Mouse (Mus musculus) stomach, postnatal 0 days (tissue): ENCODE data around the gene Stk16. TPM values are rescaled to one million over a fixed set of nuclear protein-coding genes. Genes with fewer than 3 reads are reported as not detected.

Experiments
- ATAC-seq: fragments of 200-750 bp; cut with Nextera tagmentation; 2 replicates; pipeline ENCODE4 v1.8.0; 2017; ENCODE audit not compliant: low FRiP score, low TSS enrichment
- DNase-seq: peaks from one replicate; pipeline ENCODE4 v3.0.0-alpha.2; 2016; ENCODE audit warnings: low spot score
- H3K27ac ChIP-seq: fragments of 300-500 bp; sonication (generic); replicated peaks from 2 replicates; pipeline ENCODE4 v1.5.1; 2014; ENCODE audit warnings: mild to moderate bottlenecking, control low read depth
- H3K27me3 ChIP-seq: fragments of 300-500 bp; sonication (generic); 2 replicates; pipeline ENCODE4 v1.6.1; 2014; ENCODE audit warnings: low read length; ENCODE audit not compliant: control insufficient read depth, insufficient read depth
- H3K36me3 ChIP-seq: fragments of 300-500 bp; sonication (generic); 2 replicates; pipeline ENCODE4 v1.6.1; 2014; ENCODE audit warnings: low read length, mixed read lengths; ENCODE audit not compliant: control insufficient read depth, insufficient read depth
- H3K4me1 ChIP-seq: fragments of 300-500 bp; sonication (generic); replicated peaks from 2 replicates; pipeline ENCODE4 v1.6.1; 2014; ENCODE audit warnings: antibody characterized with exemption; ENCODE audit not compliant: control insufficient read depth, insufficient read depth
- H3K4me2 ChIP-seq: fragments of 300-500 bp; sonication (generic); replicated peaks from 2 replicates; pipeline ENCODE4 v1.6.1; 2014; ENCODE audit warnings: low read depth, mild to moderate bottlenecking, control low read depth, moderate library complexity
- H3K4me3 ChIP-seq: fragments of 300-500 bp; sonication (generic); 2 replicates; pipeline ENCODE4 v1.5.1; 2014; ENCODE audit warnings: low read depth, low read length, control low read depth
- H3K9ac ChIP-seq: fragments of 300-500 bp; sonication (generic); 2 replicates; pipeline ENCODE4 v1.6.1; 2014; ENCODE audit warnings: mild to moderate bottlenecking, low read length, control low read depth, mixed read lengths
- H3K9me3 ChIP-seq: fragments of 300-500 bp; sonication (generic); 2 replicates; pipeline ENCODE4 v1.6.1; 2016; ENCODE audit warnings: low read length; ENCODE audit not compliant: control insufficient read depth
- CTCF ChIP-seq: IDR thresholded peaks from 2 replicates; pipeline ENCODE4 v1.5.1; 2016; ENCODE audit warnings: antibody characterized with exemption, low read depth, mild to moderate bottlenecking, moderate library complexity
- EP300 ChIP-seq: optimal IDR thresholded peaks from 2 replicates; pipeline ENCODE3; 2016; ENCODE audit warnings: antibody characterized with exemption
- whole genome bisulfite sequencing: fragments of 180-500 bp; shearing (Covaris S2); extraction: QIAGEN DNeasy Blood & Tissue Kit; methylation state at CpG from one replicate; pipeline ENCODE4 v1.1.7; 2014; 5-methylcytosine and 5-hydroxymethylcytosine counted together
- microRNA-seq: library from miRNA; unstranded; fragments of <30 nt; microRNA quantifications from one replicate; pipeline ENCODE4, GENCODE M21; 2016
- polyA plus RNA-seq: library from polyadenylated mRNA; unstranded; fragments of >200 nt; fragmentation: Nextera tagmentation; extraction: Ambion mirVana; gene quantifications from 2 replicates; pipeline ENCODE4 v1.2.1, GENCODE M21; 2015

Gene Stk16
- polyA plus RNA-seq, 1 experiment from 2014 or later = 57.9 TPM

DNA sequence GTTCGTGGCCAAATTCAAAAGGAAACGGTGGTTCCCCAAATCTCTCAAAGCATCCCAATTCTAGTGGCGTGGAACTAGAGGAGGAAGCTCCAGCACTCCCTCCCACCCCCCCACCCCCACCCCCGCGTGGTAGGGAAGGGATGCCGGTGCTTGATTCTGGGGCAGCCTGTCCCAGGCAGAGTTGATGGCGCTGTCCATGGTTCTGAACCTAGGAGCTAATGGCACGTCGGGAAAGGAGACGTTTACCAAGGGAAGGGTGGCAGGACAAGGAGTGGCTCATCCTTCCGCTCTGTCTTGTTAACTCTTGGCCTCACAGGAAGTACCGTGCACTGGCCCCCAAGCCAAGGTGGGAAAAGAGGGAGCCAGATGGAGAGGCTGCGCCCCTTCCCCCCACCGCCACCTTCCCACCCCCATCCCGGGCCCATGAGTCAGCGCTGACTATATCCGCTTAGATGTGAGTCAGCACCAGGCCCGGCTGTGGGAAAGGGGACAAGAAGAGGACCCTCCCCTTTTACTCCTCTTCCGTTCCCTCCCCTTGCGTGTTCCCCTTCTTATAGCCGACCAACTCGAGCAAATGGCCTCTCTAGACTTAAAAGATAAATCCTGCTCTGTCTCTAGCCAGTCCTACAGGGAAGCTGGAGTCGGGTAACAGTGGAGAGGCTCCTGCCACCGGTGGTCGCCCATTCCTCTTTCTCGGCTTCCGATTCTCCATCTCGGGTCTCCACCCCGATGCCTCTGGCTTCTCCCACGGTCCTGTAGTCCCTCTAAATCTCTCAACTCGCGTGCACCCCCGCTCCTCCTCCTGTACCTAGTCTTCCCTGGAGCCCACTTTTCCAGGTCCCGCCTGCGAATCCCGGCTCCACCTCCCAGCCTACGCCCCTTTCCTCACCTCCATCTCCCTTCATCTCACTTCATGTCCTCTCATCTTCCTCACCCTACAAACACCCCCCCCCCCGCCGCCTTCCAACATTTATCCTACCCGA, 52.6 kb downstream of the Stk16 start:
- Histone ChIP-seq H3K9me3 (no peaks in the 10 kb centered on the region), H3K4me3 (no peak overlapping the region), H3K9ac (no peak overlapping the region), H3K4me1 (no peaks in the 10 kb centered on the region), H3K27me3 (peaks cover 17% of the 10 kb centered on the region; the same call in 1 of the 2 replicates), H3K4me2 (no peak overlapping the region), H3K36me3 (no peaks in the 10 kb centered on the region), H3K27ac (no peak overlapping the region)
- 3% methylated on average over 33 of the region's 40 CpGs for whole genome bisulfite sequencing
- DNase-seq (peak; percentile 79), ATAC-seq (peak; percentile 73)
- no peak for TF ChIP-seq CTCF
- TF ChIP-seq EP300 = no peak

DNA sequence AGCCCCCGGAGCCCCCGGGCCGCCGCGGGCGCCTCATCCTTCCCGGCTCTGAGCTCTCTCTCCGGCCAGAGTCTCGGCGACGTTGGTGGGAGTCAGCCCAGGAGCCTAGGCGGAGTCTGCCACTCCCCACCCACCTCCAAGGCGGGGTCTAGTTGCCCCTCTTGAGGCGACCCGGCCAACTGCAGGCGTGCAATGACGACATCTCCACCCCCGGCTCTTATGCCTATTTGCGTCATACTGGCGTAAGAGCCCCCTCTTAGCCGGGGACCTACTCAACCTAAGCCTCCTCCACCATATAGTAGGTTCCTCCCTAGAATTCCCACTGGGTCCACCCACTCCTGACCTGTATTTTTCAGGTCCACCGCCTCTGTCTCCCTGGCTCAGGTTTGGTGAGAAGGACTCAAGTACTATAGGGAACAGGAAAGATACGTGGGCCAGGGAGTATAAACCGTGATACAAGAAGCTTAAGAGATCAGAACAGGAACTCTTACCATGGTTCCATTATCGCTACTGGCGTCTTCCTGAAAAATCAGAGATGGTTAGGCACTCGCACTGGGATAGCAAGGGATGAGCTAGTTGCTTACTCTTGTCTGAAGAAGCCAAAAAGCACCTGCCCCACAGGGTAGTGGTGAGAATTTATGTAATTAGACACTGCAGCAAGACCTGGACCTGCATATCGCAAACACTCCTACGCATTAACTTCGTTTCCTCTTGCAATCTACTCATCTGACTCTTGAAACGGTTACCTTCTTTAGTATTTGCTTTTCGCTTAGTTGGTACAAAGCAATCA, 53.6 kb downstream of the Stk16 start, which contains the start of gene Ptprn:
Gene Ptprn, minus strand, starts transcription at position 412 of the 790 bp plus-strand sequence.
- no peak within 1 kb of the TSS for H3K4me3 ChIP-seq
- H3K4me1 ChIP-seq = no peaks in the 10 kb centered on the region
- H3K4me2 ChIP-seq = no peak within 1 kb of the TSS
- WGBS = 11% methylated on average over 31 of the region's 32 CpGs
- ATAC-seq (peak; percentile 40; the same call in 1 of the 2 replicates), DNase-seq (no peak)
- H3K9me3 ChIP-seq = no peaks in the 10 kb centered on the region
- H3K27me3 ChIP-seq = peaks cover 17% of the 10 kb centered on the region; the same call in 1 of the 2 replicates
- H3K9ac ChIP-seq = no peak within 1 kb of the TSS
- TF ChIP-seq CTCF (no peak), EP300 (no peak)
- H3K36me3 ChIP-seq = no peaks in the 10 kb centered on the region
- H3K27ac ChIP-seq = no peak within 1 kb of the TSS

Small RNA genes lying within 50 kb of the gene (microRNA-seq; reads per million reads assigned to microRNA genes)
- not detected for gene Gm27943

Other genes with a start within 250 kb of the Stk16 start
- 3.5 and 4.2 TPM in 2 replicates for gene Nhej1, start 85.6 kb upstream of the Stk16 start, polyA plus RNA-seq
- gene Slc23a3, start 76.9 kb upstream of the Stk16 start, polyA plus RNA-seq = 2.2 TPM in 2 replicates
- gene Cnppd1, start 68.1 kb upstream of the Stk16 start, polyA plus RNA-seq = 35.1 and 38.3 TPM in 2 replicates
- 30.4 and 31.2 TPM in 2 replicates for gene Retreg2, start 68.1 kb upstream of the Stk16 start, polyA plus RNA-seq
- gene Zfand2b, start 42.2 kb upstream of the Stk16 start, polyA plus RNA-seq = 43.0 and 44.5 TPM in 2 replicates
- 20.9 and 21.5 TPM in 2 replicates for gene Abcb6, start 30.4 kb upstream of the Stk16 start, polyA plus RNA-seq
- gene Ankzf1, start 18.7 kb upstream of the Stk16 start, polyA plus RNA-seq = 12.9 and 13.6 TPM in 2 replicates
- 17.4 and 18.8 TPM in 2 replicates for gene Atg9a, start 18.6 kb upstream of the Stk16 start, polyA plus RNA-seq
- 5.2 and 7.1 TPM in 2 replicates for gene Glb1l, start within 50 bp of the Stk16 start, polyA plus RNA-seq
- 314 and 325 TPM in 2 replicates for gene Tuba4a, start 9.0 kb downstream of the Stk16 start, polyA plus RNA-seq
- gene A630095N17Rik, start 21.3 kb downstream of the Stk16 start, polyA plus RNA-seq = 0.25 TPM in 1 of 2 replicates, not detected in the other
- 24.2 and 25.8 TPM in 2 replicates for gene Dnajb2, start 25.6 kb downstream of the Stk16 start, polyA plus RNA-seq
- gene Ptprn, start 53.7 kb downstream of the Stk16 start, polyA plus RNA-seq = 2.3 and 2.5 TPM in 2 replicates
- 7.7 and 8.7 TPM in 2 replicates for gene Resp18, start 67.6 kb downstream of the Stk16 start, polyA plus RNA-seq
- 104 and 108 TPM in 2 replicates for gene Dnpep, start 107.2 kb downstream of the Stk16 start, polyA plus RNA-seq
- 223 and 291 TPM in 2 replicates for gene Des, start 149.5 kb downstream of the Stk16 start, polyA plus RNA-seq
- 28.8 and 30.0 TPM in 2 replicates for gene Speg, start 164.5 kb downstream of the Stk16 start, polyA plus RNA-seq
- 85.2 and 98.6 TPM in 2 replicates for gene Gmppa, start 225.1 kb downstream of the Stk16 start, polyA plus RNA-seq
- 0.55 and 0.63 TPM in 2 replicates for gene Asic4, start 239.6 kb downstream of the Stk16 start, polyA plus RNA-seq